Mouse (Mus musculus) right cerebral cortex, postnatal 10 days (tissue): ENCODE data around the gene Zfp444.
"Not testable (repeated sequence)": the region's sequence is repeated elsewhere in the genome, so short reads cannot be mapped to it uniquely, and the experiment has no call there.

Experiments
- DNase-seq, 2 experiments: peaks; one replicate each; pipeline ENCODE4 v3.0.0; 2021; ENCODE audit warnings: low spot score in 2 of 2

Gene Zfp444

GRCm38 (mm10) chr7:6161541-6161940 is 10.5 kb upstream of the Zfp444 start:
- no peak for DNase-seq

- no peak for DNase-seq
These were observed 9.9 kb upstream of the Zfp444 start for GRCm38 (mm10) chr7:6162172-6162571.

DNA sequence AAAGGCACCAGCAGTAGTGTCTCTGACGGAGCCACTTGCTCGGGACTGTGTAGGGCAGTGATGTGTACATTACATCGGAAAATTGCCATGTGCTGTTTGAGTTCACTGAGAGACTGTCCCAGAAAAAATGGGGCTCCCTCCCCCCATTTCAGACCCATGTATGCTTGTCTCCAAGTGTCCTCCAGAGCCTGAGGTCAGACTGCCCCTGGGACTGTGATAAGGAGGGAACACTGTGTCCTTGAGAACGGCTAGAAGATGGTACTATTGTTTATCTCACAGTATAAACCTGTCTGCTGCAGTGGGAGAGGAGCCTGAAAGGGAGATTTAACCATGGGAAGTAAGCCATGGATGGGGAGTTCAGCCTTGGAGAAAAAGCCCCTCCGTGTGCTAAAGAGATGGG is 7.4 kb upstream of the Zfp444 start:
- DNase-seq, result no peak

DNA sequence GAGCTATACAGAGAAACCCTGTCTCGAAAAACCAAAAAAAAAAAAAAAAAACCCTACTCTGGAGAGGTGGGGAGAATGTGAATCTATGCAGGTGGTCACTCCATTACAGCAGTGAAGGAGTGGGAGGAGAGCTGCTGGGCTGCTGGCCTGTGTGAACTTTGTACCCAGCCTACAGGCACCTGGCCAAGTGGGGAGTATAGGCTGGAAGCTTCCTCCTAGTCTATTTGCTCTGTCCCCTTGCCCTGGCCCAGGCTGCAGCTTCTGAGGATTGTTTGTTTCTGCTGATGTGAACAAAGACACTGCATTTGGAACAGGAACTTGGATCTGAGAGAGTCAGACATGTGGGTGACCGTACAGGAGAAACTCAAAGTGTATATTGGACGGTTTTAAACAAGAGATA is 2.6 kb upstream of the Zfp444 start:
- peak; percentile 68 to 71 for DNase-seq

GRCm38 (mm10) chr7:6170391-6170790 is 1.6 kb upstream of the Zfp444 start:
- no peak for DNase-seq

DNA sequence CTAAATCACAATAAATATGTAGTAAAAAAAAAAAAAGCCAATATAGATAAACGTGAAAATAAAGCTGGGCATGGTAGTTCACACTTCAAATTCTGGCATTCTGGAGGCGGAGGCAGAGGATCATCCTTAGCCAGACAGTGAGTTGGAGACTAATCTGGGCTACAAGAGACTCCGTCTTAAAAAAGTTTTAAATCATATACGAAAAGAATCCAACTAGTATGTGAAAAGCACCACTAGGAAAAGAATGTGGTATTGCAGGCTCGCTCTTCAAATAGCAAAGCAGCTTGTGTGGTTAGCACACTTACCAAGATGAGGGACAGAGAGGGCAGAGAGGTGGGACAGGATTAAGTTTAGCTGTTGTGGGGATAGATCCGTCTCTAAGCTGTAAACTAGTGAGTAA is 1.2 kb upstream of the Zfp444 start:
- DNase-seq, result no peak

DNA sequence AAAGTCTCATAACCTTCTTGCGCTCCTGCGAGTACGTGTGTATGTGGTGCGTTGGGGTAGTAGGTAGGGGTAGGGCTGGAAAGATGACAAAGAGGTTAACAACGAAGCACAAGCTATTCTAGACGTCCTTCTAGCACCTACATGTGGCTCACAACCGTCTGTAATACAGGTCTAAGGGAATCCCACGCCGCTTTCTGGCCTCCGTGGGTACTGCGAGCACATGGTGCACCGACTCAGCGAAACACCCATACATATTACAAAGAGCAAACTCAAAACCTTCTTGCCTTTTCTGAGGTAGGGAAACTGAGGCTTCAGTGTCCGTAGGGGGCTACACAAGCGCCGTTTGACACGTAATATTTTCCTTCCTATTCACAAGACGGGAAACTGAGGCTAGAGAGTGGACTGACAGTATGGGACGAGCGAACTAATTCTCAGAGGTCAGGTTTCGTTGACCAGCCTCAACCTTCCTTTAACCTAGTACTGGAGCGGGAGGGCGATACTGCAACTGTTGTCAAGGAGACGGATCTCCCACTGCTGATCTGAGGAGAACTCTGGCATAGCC is 501 bp upstream of the Zfp444 start:
- peak; percentile 81 to 87 for DNase-seq

- no peak for DNase-seq
These were observed 733 bp downstream of the Zfp444 start for GRCm38 (mm10) chr7:6172674-6173244.

DNA sequence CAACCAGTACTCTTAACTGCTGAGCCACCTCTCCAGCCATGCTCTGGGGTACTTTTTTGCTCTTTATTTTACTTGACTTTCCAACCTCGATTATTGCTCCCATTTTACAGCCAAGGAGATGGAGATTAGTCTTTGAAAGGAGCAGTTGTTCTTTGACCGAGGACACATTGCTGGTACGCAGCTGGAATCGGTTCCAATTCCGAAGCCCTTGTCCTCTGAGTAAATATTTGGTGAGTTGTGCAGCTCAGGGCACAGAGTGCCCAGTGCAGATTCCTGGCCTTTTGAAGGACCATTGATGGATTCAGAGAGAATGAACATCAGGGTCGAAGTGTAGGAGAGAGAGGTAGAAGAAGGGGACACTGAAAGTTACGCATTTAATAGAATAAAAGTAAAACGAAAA is 1.8 kb downstream of the Zfp444 start:
- DNase-seq, result no peak

GRCm38 (mm10) chr7:6174365-6174987 is 2.5 kb downstream of the Zfp444 start:
- DNase-seq, result not testable (repeated sequence)

GRCm38 (mm10) chr7:6179013-6179412 is 7.0 kb downstream of the Zfp444 start:
- no peak for DNase-seq

GRCm38 (mm10) chr7:6182882-6183281 is 10.9 kb downstream of the Zfp444 start:
- DNase-seq, result no peak

GRCm38 (mm10) chr7:6183802-6184201 is 11.8 kb downstream of the Zfp444 start:
- no peak for DNase-seq

DNA sequence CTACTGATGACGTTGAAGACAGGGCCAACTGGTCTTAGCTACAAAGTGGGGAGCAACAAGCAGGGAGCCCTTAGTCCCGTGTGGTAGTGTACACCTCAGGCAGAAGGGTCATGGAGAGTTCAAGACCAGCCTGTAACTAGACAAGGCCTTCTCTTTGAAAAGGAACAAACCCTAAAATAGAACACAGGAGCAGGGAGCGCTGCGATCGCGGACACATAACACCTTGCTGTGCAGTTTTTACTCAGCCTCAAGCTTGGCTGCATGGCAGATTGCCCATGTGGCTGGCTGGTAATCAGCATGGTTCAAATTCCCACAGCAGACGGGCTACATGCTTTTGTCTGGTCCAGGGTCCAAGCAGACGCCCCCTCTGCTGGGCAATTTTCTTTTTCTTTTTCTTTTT is 12.5 kb downstream of the Zfp444 start:
- no peak for DNase-seq

DNA sequence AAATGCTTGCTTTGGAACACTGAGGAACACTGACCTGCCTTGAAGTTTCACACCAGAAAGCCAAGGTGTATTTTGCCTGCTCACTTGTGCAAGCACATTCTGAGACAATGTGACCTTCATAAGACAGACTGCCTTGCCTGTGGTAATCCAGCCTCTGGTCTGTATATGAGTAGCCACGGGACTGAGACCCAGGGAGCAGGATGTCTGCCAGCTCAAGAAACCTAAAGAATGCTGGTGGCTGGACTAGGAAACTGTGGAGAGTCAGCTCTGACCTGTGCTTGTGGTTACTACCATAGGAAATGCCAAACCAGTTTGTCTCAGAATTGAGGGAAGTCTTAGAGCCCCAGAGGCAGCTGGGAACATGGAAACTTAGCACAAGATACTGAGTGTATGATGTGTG is 13.4 kb downstream of the Zfp444 start:
- no peak for DNase-seq

DNA sequence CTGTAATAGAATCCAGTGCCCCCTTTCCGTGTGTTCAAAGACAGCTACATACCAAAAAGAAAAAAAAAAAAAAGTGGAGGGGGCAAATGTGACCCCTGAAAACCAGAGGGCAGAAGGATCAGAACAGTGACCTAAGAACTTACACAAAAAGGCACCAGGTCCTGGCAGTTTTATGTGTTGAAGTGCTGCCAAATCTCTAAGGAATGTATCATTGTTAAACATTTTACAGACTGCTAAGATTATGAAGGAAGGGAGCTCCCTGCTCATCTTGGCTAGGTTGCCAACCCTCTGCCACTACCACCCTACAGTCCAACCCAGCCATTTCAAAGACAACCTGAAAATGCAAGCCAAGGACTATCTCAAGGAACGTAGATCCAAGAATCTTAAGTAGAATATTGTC is 14.2 kb downstream of the Zfp444 start:
- no peak for DNase-seq

GRCm38 (mm10) chr7:6186756-6187155 is 14.7 kb downstream of the Zfp444 start:
- no peak for DNase-seq

- peak in 1 of 2 experiments; percentile 29 for DNase-seq
These were observed 17.5 kb downstream of the Zfp444 start for GRCm38 (mm10) chr7:6189542-6189941.

GRCm38 (mm10) chr7:6191376-6191775 is 19.4 kb downstream of the Zfp444 start:
- DNase-seq, result peak; percentile 77 to 85

DNA sequence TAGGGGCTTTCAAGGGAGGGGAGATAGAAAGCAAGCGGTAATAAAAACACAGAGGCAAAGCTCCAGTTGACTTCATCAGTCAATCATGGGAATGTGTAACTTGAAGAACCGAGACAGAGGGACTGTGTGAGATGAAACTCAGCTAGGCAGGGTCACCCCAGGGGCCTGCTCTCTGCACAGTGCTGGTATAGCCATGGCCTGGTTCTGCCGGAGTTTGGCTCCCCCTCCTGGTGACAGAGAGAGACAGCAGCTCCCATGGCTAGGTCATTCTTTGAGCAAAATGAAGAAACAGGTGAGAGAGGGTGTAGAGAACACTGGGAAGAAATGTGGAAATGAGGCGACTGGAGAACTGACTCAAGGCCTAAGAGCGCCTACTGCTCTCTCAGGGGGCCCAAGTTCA is 22.1 kb downstream of the Zfp444 start:
- DNase-seq, result peak; percentile 46 to 66

DNA sequence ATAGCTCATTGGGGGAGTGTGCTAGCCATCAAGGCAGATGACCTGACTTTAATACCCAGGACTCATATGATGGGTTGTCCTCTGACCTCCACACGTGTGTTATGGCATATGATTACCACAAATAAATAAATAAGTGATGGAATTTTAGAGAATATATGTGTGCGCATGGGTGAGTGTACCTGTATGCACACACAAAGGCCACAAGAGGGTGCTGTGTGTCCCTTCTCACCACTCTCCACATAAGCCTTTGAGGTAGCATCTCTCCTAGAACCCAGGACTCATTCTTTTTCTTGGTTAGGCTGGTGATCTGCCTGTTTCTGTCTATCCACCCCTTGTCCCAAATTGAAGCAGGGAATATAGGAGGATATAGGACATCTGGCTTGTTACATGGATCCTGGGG is 23.8 kb downstream of the Zfp444 start:
- DNase-seq, result no peak

GRCm38 (mm10) chr7:6196790-6197189 is 24.8 kb downstream of the Zfp444 start, which contains the start of gene Galp:
Gene Galp, plus strand, starts transcription at chr7:6197090.
- DNase-seq, result no peak

DNA sequence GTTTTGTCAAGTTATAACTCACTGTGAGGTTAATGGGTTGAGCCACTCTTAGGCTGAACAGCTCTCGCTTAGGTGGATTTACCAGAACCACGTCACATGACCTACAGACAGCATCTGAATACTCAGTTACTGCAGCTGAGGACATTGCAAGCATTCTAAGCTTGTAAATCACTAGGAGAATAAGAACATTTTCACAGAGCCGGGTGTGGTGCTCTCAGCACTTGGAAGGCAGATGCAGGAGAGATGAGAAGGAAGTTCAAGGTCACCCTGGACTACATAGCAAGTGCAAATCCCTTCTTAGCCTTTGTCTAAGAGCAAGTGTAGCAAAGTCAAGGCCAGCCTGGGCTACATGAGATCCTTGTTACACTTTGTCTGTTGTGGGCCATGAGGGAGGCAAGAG is 32.2 kb downstream of the Zfp444 start:
- DNase-seq, result no peak

DNA sequence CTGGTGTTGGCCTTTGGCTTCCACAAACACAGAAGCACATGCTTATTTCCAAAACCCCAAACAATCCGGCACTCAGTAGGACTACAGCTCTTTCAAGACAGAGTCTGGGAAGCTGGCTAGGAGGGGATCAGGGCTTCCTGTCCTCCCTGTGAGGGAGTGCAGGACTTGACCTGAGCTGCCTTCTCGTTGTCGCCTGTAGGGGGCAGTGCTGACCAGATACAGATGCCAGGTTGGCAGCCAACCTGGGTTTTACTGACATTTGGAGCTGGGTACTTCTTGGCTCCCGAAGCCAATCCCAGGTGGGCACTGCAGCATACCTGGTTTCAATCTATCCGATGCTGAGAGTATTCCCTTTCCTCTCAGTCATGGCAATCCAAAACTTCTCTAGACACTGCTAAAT is 41.1 kb downstream of the Zfp444 start:
- peak in 1 of 2 experiments; percentile 22 for DNase-seq
